Mouse (Mus musculus) lung, embryonic 16.5 days (tissue): ENCODE data around the gene Phka2. TPM values are rescaled to one million over a fixed set of nuclear protein-coding genes. Genes with fewer than 3 reads are reported as not detected.

Experiments used
- ATAC-seq: fragments of 200-750 bp; cut with Nextera tagmentation; 2 replicates; pipeline ENCODE4 v1.8.0; 2017; ENCODE audit warnings: low read depth, mild to moderate bottlenecking, moderate library complexity
- H3K27ac ChIP-seq: fragments of 300-500 bp; sonication (generic); 2 replicates; pipeline ENCODE4 v1.5.1; 2014; ENCODE audit warnings: mild to moderate bottlenecking, control low read depth, low read length
- H3K27me3 ChIP-seq: fragments of 300-500 bp; sonication (generic); 2 replicates; pipeline ENCODE4 v1.6.1; 2014; ENCODE audit warnings: low read depth, low read length, mixed read lengths; ENCODE audit not compliant: control insufficient read depth, insufficient read depth
- H3K36me3 ChIP-seq: fragments of 300-500 bp; sonication (generic); 2 replicates; pipeline ENCODE4 v1.6.1; 2014; ENCODE audit warnings: low read length; ENCODE audit not compliant: control insufficient read depth, insufficient read depth
- H3K4me1 ChIP-seq: fragments of 300-500 bp; sonication (generic); replicated peaks from 2 replicates; pipeline ENCODE4 v1.6.1; 2014; ENCODE audit warnings: low read length, mixed read lengths; ENCODE audit not compliant: control insufficient read depth, insufficient read depth
- H3K4me2 ChIP-seq: fragments of 300-500 bp; sonication (generic); 2 replicates; pipeline ENCODE4 v1.6.1; 2014; ENCODE audit warnings: low read depth, low read length, control low read depth
- H3K4me3 ChIP-seq: fragments of 300-500 bp; sonication (generic); 2 replicates; pipeline ENCODE4 v1.5.1; 2014; ENCODE audit warnings: mild to moderate bottlenecking, low read length, control low read depth
- H3K9ac ChIP-seq: fragments of 300-500 bp; sonication (generic); 2 replicates; pipeline ENCODE4 v1.6.1; 2014; ENCODE audit warnings: low read length, control low read depth
- H3K9me3 ChIP-seq: fragments of 300-500 bp; sonication (generic); 2 replicates; pipeline ENCODE4 v1.6.1; 2016; ENCODE audit warnings: low read length; ENCODE audit not compliant: control insufficient read depth
- WGBS: fragments of 180-500 bp; shearing (Covaris S2); extraction: QIAGEN DNeasy Blood & Tissue Kit; methylation state at CpG from one replicate; pipeline ENCODE4 v1.1.7; 2014; 5-methylcytosine and 5-hydroxymethylcytosine counted together
- polyA plus RNA-seq: library from polyadenylated mRNA; unstranded; fragments of >200 nt; fragmentation: Nextera tagmentation; extraction: Ambion mirVana; gene quantifications from 2 replicates; pipeline ENCODE4 v1.2.1, GENCODE M21; 2015

The Phka2 gene
- polyA plus RNA-seq, 1 experiment from 2014 or later: 14.6 TPM

DNA sequence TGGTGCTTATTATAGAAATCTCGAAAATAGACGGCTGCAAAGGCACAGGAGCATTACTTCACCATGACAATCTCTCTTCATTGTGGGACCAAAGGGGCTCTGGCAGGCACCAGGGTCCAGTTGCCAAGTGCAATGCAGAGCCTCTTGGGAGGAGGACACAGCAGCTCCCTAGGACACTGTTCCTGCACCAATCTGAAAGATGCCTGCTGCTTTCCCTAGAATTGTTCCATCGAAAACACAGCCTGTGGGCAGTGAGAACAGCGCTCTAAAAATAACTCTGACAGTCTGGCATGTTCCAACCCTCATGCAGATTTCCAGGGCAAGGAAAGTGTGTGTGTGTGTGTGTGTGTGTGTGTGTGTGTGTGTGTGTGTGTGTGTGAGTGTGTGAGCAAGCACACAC, 86.6 kb downstream of the Phka2 start:
- H3K4me2 ChIP-seq: no peak overlapping the region
- no peaks in the 10 kb centered on the region for H3K36me3 ChIP-seq
- no peak overlapping the region for H3K27ac ChIP-seq
- 78% methylated on average over 4 of the region's 4 CpGs for WGBS
- H3K9me3 ChIP-seq: no peaks in the 10 kb centered on the region
- no peak for ATAC-seq
- no peaks in the 10 kb centered on the region for H3K4me1 ChIP-seq
- no peak overlapping the region for H3K9ac ChIP-seq
- no peaks in the 10 kb centered on the region for H3K27me3 ChIP-seq
- no peak overlapping the region for H3K4me3 ChIP-seq

- no peak for ATAC-seq
- H3K4me3 ChIP-seq: no peak overlapping the region
- no peaks in the 10 kb centered on the region for H3K9me3 ChIP-seq
- H3K9ac ChIP-seq: no peak overlapping the region
- H3K27ac ChIP-seq: no peak overlapping the region
- H3K4me1 ChIP-seq: no peaks in the 10 kb centered on the region
- no peaks in the 10 kb centered on the region for H3K36me3 ChIP-seq
- H3K4me2 ChIP-seq: no peak overlapping the region
- 93% methylated on average over 7 of the region's 7 CpGs for WGBS
- H3K27me3 ChIP-seq: no peaks in the 10 kb centered on the region
These were observed 88.2 kb downstream of the Phka2 start for GRCm38 (mm10) chrX:160590147-160590546.

GRCm38 (mm10) chrX:160592933-160593332, 91.0 kb downstream of the Phka2 start:
- Histone ChIP-seq H3K4me3 (no peak overlapping the region), H3K27ac (peak overlapping the region; percentile 25; the same call in 1 of the 2 replicates), H3K9ac (no peak overlapping the region), H3K9me3 (no peaks in the 10 kb centered on the region), H3K4me2 (no peak overlapping the region), H3K4me1 (no peaks in the 10 kb centered on the region; the same call in none of the 2 replicates), H3K27me3 (no peaks in the 10 kb centered on the region; the same call in 1 of the 2 replicates), H3K36me3 (no peaks in the 10 kb centered on the region)
- 44% methylated on average over 6 of the region's 6 CpGs for WGBS
- peak; percentile 64 for ATAC-seq

DNA sequence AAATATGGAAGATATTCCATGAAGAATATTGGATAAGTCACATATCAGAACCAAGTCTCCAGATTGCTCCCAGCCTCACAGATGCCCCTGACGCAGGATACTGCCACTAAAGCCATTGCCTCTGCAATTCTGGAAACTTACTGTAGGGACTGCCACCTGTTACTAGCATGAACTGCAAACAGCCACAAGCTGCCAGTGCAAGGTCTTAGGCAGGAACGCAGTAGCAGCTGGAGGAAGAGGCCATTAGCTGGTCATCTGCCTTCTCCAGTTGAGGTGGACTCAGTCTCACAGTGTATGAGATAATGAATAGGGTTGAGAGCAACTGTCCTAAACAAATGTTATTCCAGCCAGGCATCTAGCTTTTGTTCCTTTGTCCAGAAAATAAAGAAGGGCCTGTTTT, 96.1 kb downstream of the Phka2 start:
- Histone ChIP-seq H3K4me2 (no peak overlapping the region), H3K4me3 (no peak overlapping the region), H3K27me3 (peaks cover 2% of the 10 kb centered on the region; the same call in 1 of the 2 replicates), H3K36me3 (no peaks in the 10 kb centered on the region), H3K4me1 (peaks cover 21% of the 10 kb centered on the region), H3K27ac (peak overlapping the region; percentile 9; the same call in 1 of the 2 replicates), H3K9ac (no peak overlapping the region), H3K9me3 (no peaks in the 10 kb centered on the region)
- ATAC-seq: no peak
- 70% methylated on average over 2 of the region's 2 CpGs for WGBS

DNA sequence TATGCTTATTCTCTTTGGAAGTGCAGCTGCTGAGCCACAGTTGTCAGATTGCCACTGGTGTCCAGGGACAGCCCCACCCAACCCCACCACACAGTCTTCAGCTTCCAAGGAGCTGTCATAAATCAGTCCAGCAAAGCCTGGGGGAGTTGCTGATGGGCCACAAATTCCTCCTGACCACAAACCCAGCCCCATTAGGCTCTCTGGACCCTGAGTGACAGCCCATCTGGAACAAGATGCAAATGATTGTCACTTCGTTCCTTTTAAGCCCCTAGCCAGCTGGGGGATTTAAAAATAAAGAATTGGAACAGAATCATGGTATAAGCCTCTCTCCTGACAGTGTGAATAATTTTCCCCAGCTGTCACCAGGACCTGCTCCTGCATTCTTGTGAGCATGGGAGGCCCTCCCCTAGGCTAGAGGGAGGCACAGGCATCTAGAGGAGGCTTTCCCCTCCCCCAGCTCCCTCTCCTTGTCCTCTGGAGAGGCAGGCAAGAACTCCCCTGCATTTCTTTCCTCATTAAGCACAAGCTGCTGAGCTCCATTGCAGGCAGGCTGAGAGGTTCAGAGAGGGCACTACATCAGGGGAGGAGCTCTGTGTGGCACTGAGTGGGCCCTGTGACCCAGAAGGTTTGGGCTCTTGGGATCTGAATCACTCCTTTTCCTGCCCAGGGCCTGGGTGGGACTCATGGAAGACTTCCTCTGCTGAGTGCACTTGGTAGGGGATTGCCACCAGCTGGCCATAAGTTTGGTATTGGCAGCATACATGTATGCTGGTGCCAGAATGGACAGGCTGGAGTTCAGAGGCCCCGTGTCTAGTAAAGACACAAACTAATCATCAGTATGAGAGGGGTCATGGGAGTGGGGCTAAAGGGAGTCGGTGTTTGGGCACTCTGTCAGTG, 96.8 kb downstream of the Phka2 start:
- peak overlapping the region; percentile 77 for H3K27ac ChIP-seq
- peaks cover 2% of the 10 kb centered on the region; the same call in 1 of the 2 replicates for H3K27me3 ChIP-seq
- 38% methylated on average over 3 of the region's 3 CpGs for WGBS
- no peak overlapping the region for H3K4me3 ChIP-seq
- peaks cover 21% of the 10 kb centered on the region for H3K4me1 ChIP-seq
- no peaks in the 10 kb centered on the region for H3K9me3 ChIP-seq
- no peak overlapping the region for H3K4me2 ChIP-seq
- no peaks in the 10 kb centered on the region for H3K36me3 ChIP-seq
- ATAC-seq: peak; percentile 94
- H3K9ac ChIP-seq: no peak overlapping the region

- Histone ChIP-seq H3K4me2 (no peak overlapping the region), H3K4me3 (no peak overlapping the region), H3K9me3 (no peaks in the 10 kb centered on the region), H3K9ac (no peak overlapping the region), H3K36me3 (no peaks in the 10 kb centered on the region), H3K27ac (peak overlapping the region; percentile 5), H3K4me1 (peaks cover 23% of the 10 kb centered on the region), H3K27me3 (peaks cover 2% of the 10 kb centered on the region; the same call in 1 of the 2 replicates)
- ATAC-seq: no peak
- 8% methylated on average over 3 of the region's 3 CpGs for WGBS
These were observed 99.1 kb downstream of the Phka2 start for GRCm38 (mm10) chrX:160601053-160601452.

- H3K27ac ChIP-seq: no peak overlapping the region; the same call in 1 of the 2 replicates
- H3K9me3 ChIP-seq: no peaks in the 10 kb centered on the region
- H3K4me3 ChIP-seq: no peak overlapping the region
- 81% methylated on average over 1 of the region's 1 CpGs for WGBS
- H3K4me1 ChIP-seq: peaks cover 23% of the 10 kb centered on the region
- no peaks in the 10 kb centered on the region for H3K36me3 ChIP-seq
- H3K4me2 ChIP-seq: no peak overlapping the region
- no peak overlapping the region for H3K9ac ChIP-seq
- H3K27me3 ChIP-seq: peaks cover 2% of the 10 kb centered on the region; the same call in 1 of the 2 replicates
- ATAC-seq: no peak
These were observed 100.8 kb downstream of the Phka2 start for GRCm38 (mm10) chrX:160602770-160603169.

DNA sequence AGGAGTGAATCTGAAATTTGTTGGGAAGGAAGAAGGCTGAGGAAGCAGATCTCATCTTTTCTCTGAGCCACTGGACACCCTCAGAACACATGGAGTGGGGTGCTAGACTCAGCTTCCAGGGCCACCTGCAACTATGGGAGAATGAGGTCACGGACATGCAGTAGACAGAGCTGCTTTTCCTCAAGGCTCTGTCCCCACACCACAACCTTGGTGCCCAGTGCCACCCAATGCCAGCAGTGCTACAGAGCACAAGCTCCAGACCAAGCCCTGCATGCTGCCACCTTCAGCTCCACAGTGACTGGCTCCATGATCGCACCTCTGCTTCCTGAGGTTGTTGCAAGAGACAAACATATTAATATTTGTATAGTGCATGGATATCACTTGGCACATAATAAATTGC, 101.3 kb downstream of the Phka2 start:
- no peaks in the 10 kb centered on the region for H3K36me3 ChIP-seq
- H3K27ac ChIP-seq: peak overlapping the region; percentile 3
- no peak overlapping the region for H3K4me2 ChIP-seq
- peaks cover 2% of the 10 kb centered on the region; the same call in 1 of the 2 replicates for H3K27me3 ChIP-seq
- H3K9ac ChIP-seq: no peak overlapping the region
- no peaks in the 10 kb centered on the region for H3K9me3 ChIP-seq
- H3K4me1 ChIP-seq: peaks cover 20% of the 10 kb centered on the region; the same call in 1 of the 2 replicates
- 74% methylated on average over 2 of the region's 2 CpGs for WGBS
- H3K4me3 ChIP-seq: no peak overlapping the region
- no peak for ATAC-seq

DNA sequence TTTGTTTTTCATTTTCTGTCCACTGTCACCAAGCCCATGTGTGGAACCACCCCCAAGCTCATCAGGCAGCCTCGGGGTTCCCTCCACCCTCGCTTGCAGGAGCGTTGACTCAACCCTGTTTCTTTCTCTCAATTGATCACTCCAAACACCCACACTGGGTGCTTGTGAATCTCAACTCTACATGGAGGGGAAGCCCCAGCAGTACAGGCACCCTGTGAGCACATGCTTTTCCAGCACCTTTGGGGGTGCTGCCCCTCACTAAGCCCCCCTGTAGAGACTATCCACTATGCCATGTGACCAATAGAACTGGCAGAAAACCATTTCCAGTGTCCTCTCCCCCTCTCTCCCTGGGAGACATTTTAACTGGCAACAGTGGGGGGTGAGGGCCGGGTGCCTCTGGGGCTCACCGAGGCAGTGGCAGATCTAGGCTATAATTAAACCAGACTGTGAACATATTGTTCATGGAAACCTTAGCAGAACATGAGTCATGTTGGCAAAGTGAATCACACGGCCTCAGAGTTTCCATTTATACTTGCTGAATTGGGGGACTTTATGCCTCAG, 102.1 kb downstream of the Phka2 start:
- H3K4me1 ChIP-seq: peaks cover 20% of the 10 kb centered on the region; the same call in 1 of the 2 replicates
- peak overlapping the region; percentile 3; the same call in 1 of the 2 replicates for H3K27ac ChIP-seq
- H3K4me2 ChIP-seq: no peak overlapping the region
- no peaks in the 10 kb centered on the region for H3K9me3 ChIP-seq
- 51% methylated on average over 6 of the region's 6 CpGs for WGBS
- H3K27me3 ChIP-seq: peaks cover 2% of the 10 kb centered on the region; the same call in 1 of the 2 replicates
- no peaks in the 10 kb centered on the region for H3K36me3 ChIP-seq
- H3K4me3 ChIP-seq: no peak overlapping the region
- ATAC-seq: no peak
- no peak overlapping the region for H3K9ac ChIP-seq
